Mouse (Mus musculus): ENCODE data around the gene Sorcs1.

Sorcs1 gene

GRCm38 (mm10) chr19:50677903-50678896 lies at the start of gene Sorcs1:
Gene Sorcs1, minus strand, starts transcription at chr19:50678646.
- in situ Hi-C loops (cut with MboI): no loop called here

DNA sequence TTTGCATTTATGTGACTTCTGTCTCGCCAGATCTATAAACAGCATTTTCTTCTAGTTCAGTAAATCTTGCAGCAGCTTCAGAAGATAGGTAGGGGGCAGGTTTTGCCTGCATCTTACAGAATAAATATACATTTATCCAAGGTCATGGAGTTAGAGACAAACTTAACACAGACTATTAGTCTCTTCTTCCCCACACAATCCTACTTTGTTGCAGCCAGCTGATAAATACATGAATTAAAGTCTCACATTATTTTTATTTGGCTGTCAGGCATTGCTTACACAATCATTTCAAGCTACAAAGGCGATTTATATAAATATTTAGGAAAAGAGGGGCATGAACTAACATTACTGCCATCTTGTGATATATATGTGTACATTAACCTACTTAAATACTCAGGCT lies 4.8 kb upstream of the Sorcs1 start:
- in situ Hi-C loops (cut with MboI): no loop called here

- in situ Hi-C loops (cut with MboI): no loop called here
These were observed 500 bp upstream of the Sorcs1 start for GRCm38 (mm10) chr19:50678946-50679345.

DNA sequence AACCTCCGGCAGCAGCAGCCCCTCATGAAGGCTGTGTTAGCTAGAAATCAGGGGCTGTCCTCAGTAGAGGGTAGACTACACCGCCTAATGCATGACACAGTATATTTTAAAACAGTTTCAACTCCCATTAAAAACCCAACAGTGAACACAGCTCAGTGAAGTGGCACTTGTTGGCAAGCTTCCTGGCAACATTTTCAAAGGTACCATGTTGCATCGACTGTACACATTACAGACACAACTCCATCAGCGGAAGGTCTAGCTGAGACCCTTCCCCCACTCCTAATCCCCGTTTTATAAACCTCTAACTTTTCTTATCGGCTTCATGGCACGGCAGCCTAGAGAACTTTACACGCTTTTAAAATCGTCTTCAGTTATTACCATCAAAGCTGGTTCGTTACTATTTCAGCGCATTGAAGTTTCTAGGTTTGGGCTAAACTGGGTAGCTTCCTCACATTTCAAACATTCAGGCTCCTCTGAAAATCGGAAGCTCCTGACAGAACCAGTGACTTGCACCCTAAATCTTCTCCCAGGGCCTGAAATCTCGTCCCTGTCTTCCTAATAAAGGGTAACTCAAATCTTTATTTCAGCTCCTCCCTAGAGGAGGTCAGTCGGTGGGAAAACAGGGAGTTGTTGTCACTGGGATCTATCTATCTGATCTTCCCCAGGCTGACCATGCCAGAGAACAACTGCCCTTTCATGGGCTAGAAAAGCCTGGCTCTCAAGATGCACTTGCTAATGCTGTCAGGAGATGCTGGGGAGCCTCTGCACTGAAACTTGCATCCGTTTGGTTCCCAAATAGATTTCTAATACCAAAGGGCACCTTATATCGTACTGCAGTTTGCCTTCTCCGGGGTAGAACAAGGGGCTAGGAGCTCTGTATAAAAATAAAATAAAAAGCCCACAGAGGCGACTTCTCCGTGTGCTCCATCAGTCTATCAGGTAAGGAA lies 1.6 kb downstream of the Sorcs1 start:
- in situ Hi-C loops (cut with MboI): no loop called here

DNA sequence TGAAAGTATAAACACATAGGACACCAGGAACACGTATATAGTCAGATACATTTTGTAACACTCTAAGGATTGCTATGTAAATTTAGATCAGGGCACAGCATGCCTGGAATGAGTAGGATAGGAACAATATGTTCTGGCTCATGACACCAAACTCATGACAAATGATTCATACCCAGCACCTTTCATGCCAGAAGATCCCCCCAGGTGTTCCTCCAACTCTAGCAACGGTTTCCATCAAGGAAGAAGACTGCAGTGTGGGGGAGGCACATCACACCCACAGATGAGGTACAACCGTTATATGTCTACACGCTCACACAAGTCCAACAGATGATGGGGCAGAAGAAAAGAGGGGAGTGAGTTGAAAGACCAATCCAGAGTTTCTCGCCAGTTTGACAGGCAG lies 3.5 kb downstream of the Sorcs1 start:
- in situ Hi-C loops (cut with MboI): no loop called here

- in situ Hi-C loops (cut with MboI): no loop called here
These were observed 10.9 kb downstream of the Sorcs1 start for GRCm38 (mm10) chr19:50667516-50667915.

DNA sequence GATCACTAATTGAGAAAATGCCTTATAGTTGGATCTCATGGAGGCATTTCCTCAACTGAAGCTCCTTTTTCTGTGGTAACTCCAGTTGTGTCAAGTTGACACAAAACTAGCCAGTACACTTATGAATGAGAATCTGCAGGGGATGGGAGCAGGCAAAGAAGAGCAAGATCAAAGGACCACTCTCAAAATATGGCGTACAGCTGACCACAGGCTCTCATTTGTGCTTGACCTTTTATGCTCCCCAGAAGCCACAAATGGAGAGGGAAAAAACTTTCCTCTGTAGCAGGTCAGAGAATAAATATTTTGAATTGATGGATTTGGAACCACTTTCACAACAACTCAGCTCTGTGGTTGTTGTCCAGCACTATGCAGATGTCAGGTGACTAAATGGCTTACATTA lies 14.1 kb downstream of the Sorcs1 start:
- in situ Hi-C loops (cut with MboI): no loop called here

- in situ Hi-C loops (cut with MboI): no loop called here
These were observed 19.3 kb downstream of the Sorcs1 start for GRCm38 (mm10) chr19:50659144-50659543.

DNA sequence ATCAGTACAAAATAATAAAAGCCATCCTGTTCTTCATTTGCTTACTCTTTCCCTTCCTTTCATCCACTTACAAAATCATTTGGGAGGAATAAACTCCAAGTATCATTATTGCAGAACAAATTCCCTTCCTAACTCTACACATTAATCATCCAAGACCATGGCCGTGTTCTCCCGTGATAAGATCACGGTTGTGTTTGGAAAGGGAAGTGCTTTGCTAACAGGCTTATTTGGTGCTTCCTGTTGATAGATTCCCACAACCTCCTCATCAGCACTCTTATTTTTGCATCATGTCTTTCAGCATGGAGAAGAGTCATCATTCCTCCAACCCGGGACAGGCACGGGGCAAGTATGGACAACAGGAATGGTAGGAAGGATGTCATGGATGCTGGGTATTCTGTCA lies 25.7 kb downstream of the Sorcs1 start:
- in situ Hi-C loops (cut with MboI): no loop called here

- in situ Hi-C loops (cut with MboI): no loop called here
These were observed 34.6 kb downstream of the Sorcs1 start for GRCm38 (mm10) chr19:50643836-50644235.

DNA sequence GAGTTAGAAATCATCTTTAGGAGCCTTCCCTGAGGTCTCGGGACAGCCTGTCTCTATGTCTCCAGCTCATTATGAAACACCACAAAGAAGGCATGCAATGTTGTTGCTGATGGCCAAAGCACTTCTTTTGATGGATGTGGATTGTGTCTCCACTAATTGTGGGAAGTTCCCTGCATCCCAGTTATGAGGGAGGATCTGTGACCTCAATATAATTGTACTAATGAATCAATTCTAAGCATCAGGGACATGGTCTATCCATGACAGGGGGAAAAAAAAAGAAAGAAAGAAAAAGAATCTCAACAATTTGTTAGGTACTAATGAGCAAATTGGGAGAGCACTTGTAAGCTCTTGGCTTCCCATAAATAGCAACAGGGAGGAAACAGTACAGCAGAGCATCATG lies 36.3 kb downstream of the Sorcs1 start:
- in situ Hi-C loops (cut with MboI): no loop called here

DNA sequence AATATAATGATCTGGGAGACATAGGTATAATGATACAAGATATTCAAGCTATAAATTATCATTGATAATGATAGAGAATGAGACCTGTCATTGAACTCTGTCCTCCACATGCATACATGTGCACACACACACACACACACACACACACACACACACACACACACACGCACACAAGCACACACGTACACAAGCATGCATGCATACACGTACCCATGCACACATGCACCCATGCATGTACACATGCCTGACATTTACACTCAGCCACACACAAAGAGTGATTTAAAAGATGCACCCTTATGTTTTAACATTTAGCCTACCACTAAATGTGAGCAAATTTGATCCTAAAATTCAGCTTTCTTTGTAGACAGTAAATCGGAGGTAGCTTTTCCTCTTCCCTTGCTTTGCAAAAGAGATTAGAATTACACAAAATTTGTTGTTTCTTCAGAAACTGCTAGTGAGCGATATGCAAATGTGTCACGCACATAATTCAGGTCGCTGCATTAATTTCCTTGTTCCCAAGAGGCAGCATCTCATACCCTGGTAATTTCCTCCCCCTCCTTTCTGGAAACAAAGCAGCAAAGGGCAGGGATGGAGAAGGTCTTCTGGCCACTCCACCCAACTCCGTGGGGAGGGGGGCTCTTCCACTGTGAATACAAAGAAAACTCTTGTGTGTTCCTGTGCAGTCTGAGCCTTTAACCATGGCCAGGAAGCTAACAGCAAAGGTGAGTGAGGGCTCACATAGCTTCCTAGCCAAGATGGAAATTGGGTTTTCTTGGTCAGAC lies 38.0 kb downstream of the Sorcs1 start:
- in situ Hi-C loops (cut with MboI): no loop called here

DNA sequence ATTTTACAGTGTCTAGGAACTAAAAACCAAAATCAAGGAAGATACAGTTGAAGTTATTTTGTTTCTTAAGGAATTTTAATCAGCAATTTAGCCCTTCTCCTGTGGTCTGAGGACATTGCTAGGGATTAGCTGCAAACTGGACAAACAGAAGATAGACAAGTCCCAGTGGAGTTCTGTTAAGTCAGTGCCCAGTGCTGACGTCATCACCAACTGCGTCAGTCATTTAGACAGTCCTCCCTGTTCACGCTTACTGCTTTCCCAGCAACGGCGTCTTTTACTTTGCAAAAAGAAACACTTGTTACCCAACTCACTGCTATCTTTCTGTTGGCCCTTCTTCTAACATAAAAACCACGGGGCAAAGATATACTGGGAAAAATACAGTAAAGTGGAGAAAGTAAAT lies 40.3 kb downstream of the Sorcs1 start:
- in situ Hi-C loops (cut with MboI): no loop called here

- in situ Hi-C loops (cut with MboI): no loop called here
These were observed 64.4 kb downstream of the Sorcs1 start for GRCm38 (mm10) chr19:50614013-50614412.

DNA sequence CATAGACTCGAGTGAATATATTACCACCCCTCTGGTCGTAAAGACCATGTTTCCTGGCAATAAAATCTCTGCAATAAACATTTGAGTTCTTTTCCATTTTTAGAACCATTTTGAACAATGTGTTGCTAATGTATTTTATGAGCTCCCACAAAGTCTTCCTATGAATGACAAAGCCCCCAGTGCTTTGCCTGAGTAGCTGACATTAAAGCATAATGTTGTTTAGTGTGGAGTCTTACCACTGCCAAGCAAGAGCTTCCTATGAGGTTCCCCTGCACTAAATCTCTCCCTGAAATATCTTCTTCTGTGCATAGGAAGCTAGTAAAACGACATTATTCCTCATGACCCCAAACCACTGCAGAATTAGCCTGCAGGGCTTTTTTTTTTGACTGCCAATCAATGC lies 66.8 kb downstream of the Sorcs1 start:
- in situ Hi-C loops (cut with MboI): no loop called here

GRCm38 (mm10) chr19:50603882-50604281 lies 74.6 kb downstream of the Sorcs1 start:
- in situ Hi-C loops (cut with MboI): no loop called here

DNA sequence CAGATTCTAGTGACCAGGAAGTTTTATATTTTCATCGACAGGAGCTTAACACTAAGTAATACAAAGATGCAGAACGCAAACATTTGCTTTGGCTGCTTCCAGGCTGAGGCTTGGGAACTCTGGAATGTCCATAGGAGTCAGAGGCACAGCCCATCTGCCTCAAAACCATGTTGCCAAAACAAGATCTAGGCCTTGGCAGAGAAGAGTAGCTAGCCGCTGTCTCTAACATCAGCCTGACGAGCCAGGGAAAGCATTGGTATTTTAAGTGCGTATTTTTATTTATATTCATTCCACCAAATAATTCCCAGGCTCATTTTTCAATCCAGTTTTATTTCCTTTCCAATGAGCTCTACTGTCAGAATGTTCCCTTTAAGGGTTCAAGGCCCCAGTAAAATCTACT lies 75.1 kb downstream of the Sorcs1 start:
- in situ Hi-C loops (cut with MboI): no loop called here

GRCm38 (mm10) chr19:50597300-50597699 lies 81.1 kb downstream of the Sorcs1 start:
- in situ Hi-C loops (cut with MboI): no loop called here

DNA sequence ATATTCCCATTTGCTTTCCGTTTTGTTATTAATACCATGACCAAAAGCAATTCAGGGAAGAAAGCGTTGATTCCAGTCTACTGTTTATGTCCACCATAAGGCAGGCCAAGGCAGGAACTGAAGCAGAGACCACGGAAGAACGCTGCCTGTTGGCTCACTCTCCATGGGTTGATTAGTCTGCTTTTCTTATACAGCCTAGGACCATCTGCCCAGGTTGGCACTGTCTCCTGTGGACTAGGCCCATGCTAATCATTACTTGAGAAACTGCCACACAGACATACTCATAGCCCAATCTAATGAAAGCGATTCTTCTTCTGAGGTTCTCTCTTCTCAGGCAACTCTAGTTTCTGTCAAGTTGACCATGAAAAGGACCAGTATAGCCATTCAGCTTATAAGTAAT lies 92.3 kb downstream of the Sorcs1 start:
- in situ Hi-C loops (cut with MboI): no loop called here

- in situ Hi-C loops (cut with MboI): no loop called here
These were observed 95.5 kb downstream of the Sorcs1 start for GRCm38 (mm10) chr19:50582952-50583351.

DNA sequence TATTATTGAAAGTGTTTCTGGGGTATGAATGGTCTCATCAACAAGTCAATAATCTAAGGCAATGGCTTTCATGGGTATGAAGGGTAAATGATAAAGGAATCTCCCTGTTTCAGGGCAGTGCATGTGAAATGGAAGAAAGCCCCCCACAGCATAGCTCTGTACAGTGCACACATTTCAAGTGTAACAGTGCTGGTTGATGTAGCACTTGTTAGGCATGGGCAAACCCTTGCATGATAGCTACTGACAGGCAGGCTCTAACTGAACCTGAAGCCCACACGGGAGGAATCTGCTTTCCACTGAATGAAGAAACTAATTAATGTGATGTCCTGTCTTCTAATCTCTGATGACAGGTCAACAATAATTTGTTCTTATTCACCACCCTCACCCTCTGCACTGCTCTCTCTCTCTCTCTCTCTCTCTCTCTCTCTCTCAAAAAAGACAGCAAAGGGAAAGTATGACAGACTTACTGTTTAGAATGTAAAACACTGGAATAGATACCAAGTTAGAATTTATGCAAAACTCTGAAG lies 108.7 kb downstream of the Sorcs1 start:
- in situ Hi-C loops (cut with MboI): no loop called here

- in situ Hi-C loops (cut with MboI): no loop called here
These were observed 112.1 kb downstream of the Sorcs1 start for GRCm38 (mm10) chr19:50566306-50566705.
